ENCODE assay signal across 8 mouse cellular contexts in genomic region chr7:81933601-81934266, GRCm38 (mm10). TPM values are rescaled to one million over a fixed set of nuclear protein-coding genes. Genes with fewer than 3 reads are reported as not detected.
DNase-seq lines count a peak whose midpoint lies in the region; ATAC-seq lines count a peak whose summit lies in the region.

No protein-coding gene starts in this region.

- no peaks in the 10 kb centered on the region for H3K36me3 ChIP-seq in hindbrain, embryonic 13.5 days

- peak overlapping the region; percentile 99 for H3K27ac ChIP-seq in hindbrain, embryonic 13.5 days

- H3K4me3 ChIP-seq in hindbrain, embryonic 13.5 days: peak overlapping the region; percentile 93

- DNase-seq in ZHBTc4 (ENCODE audit: low read depth, low spot score): peak; percentile 71
- peak; percentile 88 for DNase-seq in cerebellum, postnatal 10 days
- peak; percentile 58 to 59 for DNase-seq in frontal cortex, postnatal 36 days (ENCODE audit: low spot score in 2 of 2)
- DNase-seq in layer of hippocampus, postnatal 36 days: peak; percentile 56 to 66
- DNase-seq in lung, postnatal 10 days: peak; percentile 77
- peak; percentile 85 for DNase-seq in retina, postnatal 1 day
- DNase-seq in urinary bladder, postnatal 4 days (ENCODE audit: low spot score in 2 of 2): peak; percentile 60 to 78

- H3K4me1 ChIP-seq in hindbrain, embryonic 13.5 days (replicated peaks): peaks cover 51% of the 10 kb centered on the region

- H3K9me3 ChIP-seq in hindbrain, embryonic 13.5 days: no peaks in the 10 kb centered on the region

- H3K27me3 ChIP-seq in hindbrain, embryonic 13.5 days: no peaks in the 10 kb centered on the region

- ATAC-seq in hindbrain, embryonic 13.5 days (ENCODE audit: low FRiP score): peak; percentile 77

- H3K4me2 ChIP-seq in hindbrain, embryonic 13.5 days: peak overlapping the region; percentile 74

- H3K9ac ChIP-seq in hindbrain, embryonic 13.5 days: peak overlapping the region; percentile 99

- under 1% methylated on average over 87 of the region's 103 CpGs for WGBS in hindbrain, embryonic 13.5 days

RNA-seq across cellular contexts. Expression of gene Hdgfl3, which starts 0.5 kb away (rescaled TPM):
- polyA plus RNA-seq in hindbrain, embryonic 13.5 days (2015; fragmentation: Nextera tagmentation; extraction: Ambion mirVana): 61.4 and 62.5 TPM in 2 replicates
- 10 to 100 TPM; 57.7 to 60.4 TPM for total RNA-seq in layer of hippocampus, postnatal 36 days (2021)

RNA-seq across cellular contexts. Expression of gene Bnc1, which starts 58.4 kb away (rescaled TPM):
- polyA plus RNA-seq in hindbrain, embryonic 13.5 days (2015; fragmentation: Nextera tagmentation; extraction: Ambion mirVana): 0.47 and 0.49 TPM in 2 replicates
- total RNA-seq in layer of hippocampus, postnatal 36 days (2021): not detected

Comparison
In these comparisons a context has a peak if more than half of its experiments do, and no peak if none do; other contexts are left out.
1. Peak in every context shown above with its lines: DNase-seq, ATAC-seq, H3K4me3 ChIP-seq and H3K27ac ChIP-seq.